Mouse (Mus musculus): ENCODE results near the gene Noc2l. TPM values are rescaled to one million over a fixed set of nuclear protein-coding genes. Genes with fewer than 3 reads are reported as not detected.

Gene Noc2l
- total and polyA plus RNA-seq, 3 experiments, result 122 to 234 (median 164) TPM

GRCm38 (mm10) chr4:156255078-156255839 is 19.4 kb downstream of the Noc2l start, which contains the start of gene Samd11:
Gene Samd11 (minus strand): TSS chr4:156255657.
- Histone ChIP-seq H3K27me3 (ENCODE audit: control insufficient read depth in 1 of 2, insufficient read depth in 2 of 2, low read length in 2 of 2) (no peaks in the 10 kb centered on the region), H3K36me3 (ENCODE audit: control insufficient read depth in 1 of 2, insufficient read depth in 2 of 2, low read length in 2 of 2) (peaks cover 0 to 4% of the 10 kb centered on the region in 2 experiments; a peak in 1 of 4 replicates), H3K79me2 (ENCODE audit: control insufficient read depth, insufficient read depth, low read length, poor library complexity) (no peaks in the 10 kb centered on the region), H3K27ac (ENCODE audit: control insufficient read depth, low read depth, low read length) (peak within 1 kb of the TSS; percentile 71; the same call in 1 of the 2 replicates), H3K9me3 (replicated peaks; ENCODE audit: insufficient read depth, low read length) (no peaks in the 10 kb centered on the region), H3K4me1 (ENCODE audit: control insufficient read depth in 1 of 2, insufficient read depth in 2 of 2, low read length in 2 of 2) (peaks cover 3 to 18% of the 10 kb centered on the region in 2 experiments; a peak in 3 of 4 replicates), H3K4me3 (ENCODE audit: control insufficient read depth in 1 of 2, insufficient read depth in 1 of 2, low read depth in 2 of 2, low read length in 2 of 2) (peak within 1 kb of the TSS; percentile 31 to 33; a peak in 3 of 4 replicates), H3K9ac (ENCODE audit: control insufficient read depth, low read depth, low read length, poor library complexity, severe bottlenecking) (peak within 1 kb of the TSS; percentile 62)
- DNase-seq (ENCODE audit: low read depth, low spot score), result peak; percentile 39
- TF ChIP-seq SIN3A (IDR thresholded peaks at IDR 0.05; ENCODE audit: low read length) (0 out of 2 replicates have a peak, but pooled peaks have one; percentile 5), CHD2 (IDR thresholded peaks at IDR 0.05; ENCODE audit: low read length) (no peak), MAFK (IDR thresholded peaks at IDR 0.05; ENCODE audit: borderline replicate concordance, low read depth, low read length) (peak; percentile 87; the same call in 1 of the 2 replicates)

Other genes with a start within 250 kb of the Noc2l start
- 6.6 and 9.1 TPM in 2 replicates for gene B3galt6, start 243.4 kb upstream of the Noc2l start, total RNA-seq (2012; rRNA removed)
- 1 to 10 TPM in 1 of 2 experiments, not detected in 1; 3.8 TPM for gene B3galt6, start 243.4 kb upstream of the Noc2l start, polyA plus RNA-seq (2012; ENCODE audit: insufficient read depth in 1 of 2, insufficient read length in 2 of 2, low read depth in 1 of 2, low replicate concordance in 2 of 2, missing spikeins in 1 of 2)
- 111 and 114 TPM in 2 replicates for gene Sdf4, start 243.1 kb upstream of the Noc2l start, total RNA-seq (2012; rRNA removed)
- 100 to 1,000 TPM in 1 of 2 experiments, not detected in 1; 117 TPM for gene Sdf4, start 243.1 kb upstream of the Noc2l start, polyA plus RNA-seq (2012; ENCODE audit: insufficient read depth in 1 of 2, insufficient read length in 2 of 2, low read depth in 1 of 2, low replicate concordance in 2 of 2, missing spikeins in 1 of 2)
- gene Tnfrsf4, start 222.2 kb upstream of the Noc2l start, total RNA-seq (2012; rRNA removed), result 1.6 and 1.7 TPM in 2 replicates
- gene Tnfrsf4, start 222.2 kb upstream of the Noc2l start, polyA plus RNA-seq (2012; ENCODE audit: insufficient read depth in 1 of 2, insufficient read length in 2 of 2, low read depth in 1 of 2, low replicate concordance in 2 of 2, missing spikeins in 1 of 2), result 1 to 10 TPM in 1 of 2 experiments, not detected in 1; 2.7 TPM
- 13.6 and 16.2 TPM in 2 replicates for gene Tnfrsf18, start 209.8 kb upstream of the Noc2l start, total RNA-seq (2012; rRNA removed)
- gene Tnfrsf18, start 209.8 kb upstream of the Noc2l start, polyA plus RNA-seq (2012; ENCODE audit: insufficient read depth in 1 of 2, insufficient read length in 2 of 2, low read depth in 1 of 2, low replicate concordance in 2 of 2, missing spikeins in 1 of 2), result 1 to 10 TPM in 1 of 2 experiments, not detected in 1; 9.3 TPM
- not detected in 2 replicates for gene Ttll10, start 176.6 kb upstream of the Noc2l start, total RNA-seq (2012; rRNA removed)
- gene Ttll10, start 176.6 kb upstream of the Noc2l start, polyA plus RNA-seq (2012; ENCODE audit: insufficient read depth in 1 of 2, insufficient read length in 2 of 2, low read depth in 1 of 2, low replicate concordance in 2 of 2, missing spikeins in 1 of 2), result under 1 TPM in 1 of 2 experiments, not detected in 1; 0.11 TPM
- gene 9430015G10Rik, start 126.0 kb upstream of the Noc2l start, total RNA-seq (2012; rRNA removed), result 27.5 and 28.7 TPM in 2 replicates
- gene 9430015G10Rik, start 126.0 kb upstream of the Noc2l start, polyA plus RNA-seq (2012; ENCODE audit: insufficient read depth in 1 of 2, insufficient read length in 2 of 2, low read depth in 1 of 2, low replicate concordance in 2 of 2, missing spikeins in 1 of 2), result 10 to 100 TPM in 1 of 2 experiments, not detected in 1; 52.9 TPM
- 0.65 TPM in 2 replicates for gene Rnf223, start 105.5 kb upstream of the Noc2l start, total RNA-seq (2012; rRNA removed)
- gene Rnf223, start 105.5 kb upstream of the Noc2l start, polyA plus RNA-seq (2012; ENCODE audit: insufficient read depth in 1 of 2, insufficient read length in 2 of 2, low read depth in 1 of 2, low replicate concordance in 2 of 2, missing spikeins in 1 of 2), result 1 to 10 TPM in 1 of 2 experiments, not detected in 1; 2.5 TPM
- gene Agrn, start 38.5 kb upstream of the Noc2l start, total RNA-seq (2012; rRNA removed), result 13.7 and 19.3 TPM in 2 replicates
- 10 to 100 TPM in 1 of 2 experiments, not detected in 1; 43.0 TPM for gene Agrn, start 38.5 kb upstream of the Noc2l start, polyA plus RNA-seq (2012; ENCODE audit: insufficient read depth in 1 of 2, insufficient read length in 2 of 2, low read depth in 1 of 2, low replicate concordance in 2 of 2, missing spikeins in 1 of 2)
- gene Isg15, start 35.2 kb upstream of the Noc2l start, total RNA-seq (2012; rRNA removed), result 3.8 and 5.4 TPM in 2 replicates
- 1 to 10 TPM in 1 of 2 experiments, not detected in 1; 4.8 TPM for gene Isg15, start 35.2 kb upstream of the Noc2l start, polyA plus RNA-seq (2012; ENCODE audit: insufficient read depth in 1 of 2, insufficient read length in 2 of 2, low read depth in 1 of 2, low replicate concordance in 2 of 2, missing spikeins in 1 of 2)
- gene AW011738, start 32.7 kb upstream of the Noc2l start, total RNA-seq (2012; rRNA removed), result 1.9 and 3.2 TPM in 2 replicates
- gene AW011738, start 32.7 kb upstream of the Noc2l start, polyA plus RNA-seq (2012; ENCODE audit: insufficient read depth in 1 of 2, insufficient read length in 2 of 2, low read depth in 1 of 2, low replicate concordance in 2 of 2, missing spikeins in 1 of 2), result 1 to 10 TPM in 1 of 2 experiments, not detected in 1; 3.8 TPM
- gene Perm1, start 20.1 kb upstream of the Noc2l start, total RNA-seq (2012; rRNA removed), result 0.10 and 0.19 TPM in 2 replicates
- gene Perm1, start 20.1 kb upstream of the Noc2l start, polyA plus RNA-seq (2012; ENCODE audit: insufficient read depth in 1 of 2, insufficient read length in 2 of 2, low read depth in 1 of 2, low replicate concordance in 2 of 2, missing spikeins in 1 of 2), result 1 to 10 TPM in 1 of 2 experiments, not detected in 1; 1.8 TPM
- gene Plekhn1, start 1.2 kb upstream of the Noc2l start, total RNA-seq (2012; rRNA removed), result 9.4 and 11.8 TPM in 2 replicates
- gene Plekhn1, start 1.2 kb upstream of the Noc2l start, polyA plus RNA-seq (2012; ENCODE audit: insufficient read depth in 1 of 2, insufficient read length in 2 of 2, low read depth in 1 of 2, low replicate concordance in 2 of 2, missing spikeins in 1 of 2), result 10 to 100 TPM in 1 of 2 experiments, not detected in 1; 20.0 TPM
- 1.7 and 2.0 TPM in 2 replicates for gene Samd11, start 19.6 kb downstream of the Noc2l start, total RNA-seq (2012; rRNA removed)
- 1 to 10 TPM in 1 of 2 experiments, not detected in 1; 4.1 TPM for gene Samd11, start 19.6 kb downstream of the Noc2l start, polyA plus RNA-seq (2012; ENCODE audit: insufficient read depth in 1 of 2, insufficient read length in 2 of 2, low read depth in 1 of 2, low replicate concordance in 2 of 2, missing spikeins in 1 of 2)
- not detected in 2 replicates for gene Vmn2r-ps159, start 95.1 kb downstream of the Noc2l start, total RNA-seq (2012; rRNA removed)
- gene Vmn2r-ps159, start 95.1 kb downstream of the Noc2l start, polyA plus RNA-seq (2012; ENCODE audit: insufficient read depth in 1 of 2, insufficient read length in 2 of 2, low read depth in 1 of 2, low replicate concordance in 2 of 2, missing spikeins in 1 of 2), result not detected

Data from MEL (cell line).